Mouse (Mus musculus) left cerebral cortex, postnatal 10 days (tissue): ENCODE data around the gene Zfp202. TPM values are rescaled to one million over a fixed set of nuclear protein-coding genes. Genes with fewer than 3 reads are reported as not detected.

ENCODE experiments used
- DNase-seq, 2 experiments: peaks; one replicate each; pipeline ENCODE4 v3.0.0; 2021 to 2022; ENCODE audit warnings: low spot score in 2 of 2, mixed read lengths in 1 of 2; ENCODE audit errors: extremely low spot score in 1 of 2
- intact Hi-C: fragments of 180-260 bp; cut with DNase I; formaldehyde crosslinking; loops from one replicate; pipeline ENCODE4 v1.15.1; 2025
- total RNA-seq, 2 experiments: library from RNA; stranded (reverse); gene quantifications; 2 replicates each; pipeline ENCODE4 v1.2.3; 2021

The Zfp202 gene
- total RNA-seq, 2 experiments from 2014 or later = 4.0 to 4.9 TPM

DNA sequence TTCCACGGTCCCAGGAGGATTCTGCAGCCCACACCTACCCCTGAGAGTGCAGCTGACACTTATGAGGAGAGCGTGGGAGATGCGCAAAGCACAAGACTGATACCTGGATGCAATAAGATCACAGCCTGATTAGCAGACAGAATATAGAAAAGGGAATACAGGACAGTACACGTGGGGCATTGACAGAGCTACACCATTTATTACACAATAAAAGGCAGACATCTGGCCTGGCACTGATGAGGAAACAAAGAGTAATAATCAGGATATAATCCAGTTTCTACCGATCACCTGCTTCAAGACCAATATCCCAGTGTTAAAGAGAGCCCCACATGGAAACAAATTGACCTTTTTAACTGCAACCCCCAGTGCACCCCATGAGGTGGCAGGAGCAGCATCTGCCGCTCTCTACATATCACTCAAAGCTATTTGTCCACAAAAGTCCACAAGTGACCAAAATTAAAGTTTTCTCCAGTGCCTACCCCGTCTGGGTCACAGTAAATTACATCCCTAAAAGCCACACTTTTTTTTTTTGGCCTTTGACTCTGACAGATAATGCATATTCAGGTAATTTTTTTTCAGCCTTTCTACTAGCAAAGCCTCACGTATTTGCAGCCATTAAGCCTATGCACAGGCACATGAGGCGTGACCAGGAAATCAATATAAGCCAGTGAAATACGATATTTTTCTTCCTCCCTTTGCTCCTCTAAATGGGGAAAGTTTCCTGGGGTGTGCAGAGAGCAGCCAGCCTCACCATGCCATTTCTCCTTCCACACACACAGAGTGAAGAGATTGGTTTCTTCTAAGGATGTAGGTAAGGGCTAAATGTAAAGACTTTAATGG, 42.3 kb downstream of the Zfp202 start:
- no peak for DNase-seq
- intact Hi-C loops = no loop called here

DNA sequence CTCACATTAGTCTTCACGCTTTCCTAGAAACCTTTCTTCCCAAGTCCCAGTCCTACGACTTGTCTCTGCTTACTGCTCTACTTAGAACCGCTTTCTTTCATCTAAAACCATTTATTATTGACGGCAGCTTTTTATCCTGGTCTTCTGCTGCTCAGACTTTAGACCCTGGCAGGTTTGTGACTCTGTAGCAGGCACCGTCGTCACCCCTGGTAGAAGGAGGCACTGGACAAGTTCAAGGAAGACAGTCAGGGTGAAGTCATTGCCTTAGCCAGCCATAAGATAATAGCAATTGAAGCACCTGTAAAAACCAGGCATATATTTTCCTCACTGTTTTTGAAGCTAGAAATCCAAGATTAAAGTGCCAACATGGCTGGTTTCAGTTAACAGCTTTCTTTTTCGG, 43.1 kb downstream of the Zfp202 start:
- DNase-seq = no peak
- intact Hi-C loops = no loop called here

DNA sequence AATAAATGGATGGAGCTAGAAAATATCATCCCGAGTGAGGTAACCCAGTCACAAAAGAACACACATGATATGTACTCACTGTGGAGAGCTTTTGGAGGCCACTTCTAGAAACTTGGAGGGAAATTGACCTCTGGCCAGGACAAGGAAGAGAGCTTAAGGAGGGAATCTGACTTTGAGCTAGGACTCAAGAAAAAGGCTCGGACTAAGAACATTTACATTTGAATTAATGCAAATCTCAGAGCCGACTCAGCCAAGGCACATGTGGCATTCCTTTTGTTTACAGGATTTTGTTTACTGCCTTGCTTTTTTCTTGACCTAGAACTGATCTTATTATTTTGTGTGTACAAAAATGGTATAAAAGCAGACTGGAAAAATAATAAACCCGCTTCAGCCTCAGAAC, 47.6 kb downstream of the Zfp202 start:
- DNase-seq = no peak
- intact Hi-C loops = no loop called here

DNA sequence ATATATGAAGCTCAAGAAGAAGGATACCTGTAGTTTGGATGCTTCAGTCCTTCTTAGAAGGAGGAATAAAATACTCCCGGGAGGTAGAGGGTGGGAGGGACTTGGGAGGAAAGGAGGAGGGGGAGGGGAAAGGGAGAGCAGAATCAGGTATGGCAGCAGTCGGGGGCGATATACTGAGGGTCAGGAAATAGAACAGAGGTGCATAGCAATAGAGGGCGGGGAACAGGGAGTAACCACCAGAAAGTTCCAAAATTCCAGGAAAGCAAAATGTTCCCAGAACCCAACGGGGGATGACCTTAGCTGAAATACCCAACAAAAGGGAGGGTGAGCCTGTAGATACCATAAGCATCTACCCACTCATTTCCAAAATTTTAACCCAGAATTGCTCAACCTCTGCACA, 48.2 kb downstream of the Zfp202 start:
- intact Hi-C loops = no loop called here
- no peak for DNase-seq

DNA sequence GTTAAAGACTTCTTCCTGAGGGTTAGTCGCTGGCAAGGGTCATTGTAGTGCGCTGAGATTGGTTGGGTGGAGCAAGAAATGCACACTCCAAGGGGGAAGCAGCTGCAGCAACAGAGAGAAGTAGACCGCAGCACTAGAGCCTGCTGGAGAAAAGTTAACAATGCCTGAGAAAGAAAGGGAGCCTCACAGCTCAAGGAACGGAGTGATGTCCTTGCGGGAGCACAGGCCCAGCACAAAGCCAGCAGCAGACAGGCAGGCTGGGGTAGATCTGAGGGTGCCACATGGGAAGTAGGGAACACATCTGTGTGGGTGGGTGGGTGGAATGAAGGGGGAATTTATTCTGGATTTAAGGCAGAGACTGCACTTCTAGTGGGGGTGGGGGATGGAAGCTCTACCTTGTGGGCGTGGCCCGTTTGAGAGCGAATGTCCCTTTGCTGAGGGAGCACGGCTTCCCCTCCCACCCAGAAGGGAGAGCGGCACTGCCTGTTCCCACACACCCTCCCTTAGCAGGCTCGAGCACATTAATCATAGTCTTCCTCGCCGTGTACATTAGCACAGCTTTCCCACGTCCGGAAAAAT, 49.2 kb downstream of the Zfp202 start:
- intact Hi-C loops = no loop called here

DNA sequence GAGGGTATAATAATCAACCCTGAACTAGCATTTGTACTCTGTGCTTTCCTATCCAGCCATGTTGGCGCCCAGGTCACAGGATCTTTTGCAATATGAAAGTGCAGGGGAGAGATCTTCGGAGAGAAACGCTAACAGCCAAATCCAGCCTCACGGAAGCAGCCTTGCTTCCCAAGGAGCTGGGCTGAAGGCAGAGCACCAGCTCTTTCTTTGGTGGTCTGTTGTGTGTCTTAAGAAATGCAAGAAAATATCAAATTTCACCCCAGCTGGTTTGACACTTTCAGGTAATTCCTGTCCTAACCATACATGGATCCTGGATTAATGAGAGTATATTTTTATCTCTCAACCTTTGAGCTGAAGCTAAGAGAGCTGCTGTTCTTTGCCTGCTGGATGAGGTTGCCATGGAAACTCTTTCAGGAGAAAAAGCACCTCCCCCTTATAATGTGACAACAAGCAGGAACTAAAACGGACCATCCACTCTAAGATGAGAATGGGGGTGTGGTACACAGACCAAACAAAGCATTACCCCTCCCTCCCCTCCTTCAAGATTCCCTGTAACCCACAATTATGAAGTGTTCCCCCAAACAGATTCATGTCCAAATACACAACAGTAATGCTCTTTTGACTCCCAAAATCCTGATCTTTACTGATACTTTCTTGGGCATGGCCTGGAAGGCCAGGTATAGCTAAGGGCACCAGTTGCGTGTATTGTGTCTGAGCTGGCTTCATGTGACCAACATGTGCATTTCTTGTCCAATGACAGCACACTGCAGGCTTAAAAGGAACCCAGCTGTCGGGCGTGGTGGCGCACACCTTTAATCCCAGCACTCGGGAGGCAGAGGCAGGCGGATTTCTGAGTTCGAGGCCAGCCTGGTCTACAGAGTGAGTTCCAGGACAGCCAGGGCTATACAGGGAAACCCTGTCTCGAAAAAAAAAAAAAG, 50.1 kb downstream of the Zfp202 start:
- DNase-seq = peak; percentile 24 to 63
- intact Hi-C loops = no loop called here

More for the DNA sequence above, 49.2 kb downstream of the Zfp202 start:
- peak; percentile 37 to 72 for DNase-seq

DNA sequence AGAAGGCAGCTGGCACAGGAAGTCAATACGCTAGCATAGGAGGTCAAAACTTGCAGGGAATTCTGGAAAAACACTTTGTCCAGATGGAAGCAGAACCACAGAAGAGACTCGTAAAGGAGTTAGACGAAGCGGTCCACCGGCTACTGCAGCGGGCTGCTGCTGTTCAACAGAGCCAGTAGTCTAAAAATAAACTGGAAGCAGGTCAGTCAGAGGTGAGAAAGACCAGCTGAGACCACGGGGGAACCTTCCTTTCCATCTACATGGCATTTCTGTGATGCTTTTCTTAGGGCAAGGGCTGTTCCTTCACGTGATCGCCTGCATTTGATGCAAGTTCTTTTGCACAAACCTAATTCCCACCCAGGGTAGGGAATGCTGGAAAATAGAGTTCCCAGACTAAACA, 53.4 kb downstream of the Zfp202 start:
- intact Hi-C loops = no loop called here
- DNase-seq = no peak

DNA sequence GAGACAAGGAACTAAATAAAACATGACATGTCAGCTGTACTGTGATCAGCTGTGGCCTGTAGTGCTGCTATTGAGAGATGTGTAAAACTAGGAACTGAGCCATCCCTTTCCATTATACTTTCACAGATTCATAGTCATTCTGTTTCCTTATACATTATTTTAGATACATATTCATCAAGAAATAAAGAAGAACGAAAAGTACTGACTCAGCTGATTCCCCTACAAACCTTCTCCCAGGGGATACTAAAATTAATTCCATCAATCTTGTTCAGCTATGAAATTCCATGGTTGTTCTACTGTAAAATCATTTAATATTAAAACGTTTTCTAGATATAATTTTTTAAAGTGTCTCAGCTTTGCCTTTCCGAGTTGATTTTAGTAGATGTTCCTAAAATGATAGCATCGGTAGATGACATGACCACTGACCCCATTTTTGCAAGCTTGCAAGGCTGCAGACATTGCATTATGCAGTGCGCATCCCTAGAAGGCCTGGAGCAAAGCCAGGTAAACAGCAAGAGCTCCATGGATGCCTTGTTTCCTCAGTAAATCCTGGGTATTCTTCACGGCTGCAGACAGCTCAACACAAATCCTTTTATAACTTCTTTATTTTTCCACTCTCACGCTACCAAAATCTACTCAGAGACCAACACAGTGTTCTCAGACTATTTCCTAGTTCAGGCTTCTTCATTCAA, 54.0 kb downstream of the Zfp202 start:
- intact Hi-C loops = no loop called here
- no peak for DNase-seq

DNA sequence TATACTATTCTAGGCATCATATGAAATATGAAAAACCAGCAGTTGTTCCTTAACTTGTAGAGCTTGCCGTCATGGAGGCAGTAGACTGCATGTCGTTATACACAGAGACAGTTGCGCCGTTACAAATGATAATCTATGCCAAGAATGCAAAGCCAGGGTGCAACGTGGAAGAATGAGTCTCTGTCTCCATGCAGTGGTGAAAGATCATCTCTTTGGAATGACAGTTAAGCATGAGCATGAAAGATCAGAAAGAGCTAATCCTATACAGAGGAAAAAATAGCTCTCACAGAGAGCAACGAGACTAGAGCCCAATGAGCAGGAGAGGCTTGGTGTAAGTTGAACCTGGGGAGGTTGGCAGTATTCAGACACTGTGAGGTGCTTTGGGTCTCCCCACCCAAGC, 54.6 kb downstream of the Zfp202 start:
- no peak for DNase-seq
- intact Hi-C loops = no loop called here

DNA sequence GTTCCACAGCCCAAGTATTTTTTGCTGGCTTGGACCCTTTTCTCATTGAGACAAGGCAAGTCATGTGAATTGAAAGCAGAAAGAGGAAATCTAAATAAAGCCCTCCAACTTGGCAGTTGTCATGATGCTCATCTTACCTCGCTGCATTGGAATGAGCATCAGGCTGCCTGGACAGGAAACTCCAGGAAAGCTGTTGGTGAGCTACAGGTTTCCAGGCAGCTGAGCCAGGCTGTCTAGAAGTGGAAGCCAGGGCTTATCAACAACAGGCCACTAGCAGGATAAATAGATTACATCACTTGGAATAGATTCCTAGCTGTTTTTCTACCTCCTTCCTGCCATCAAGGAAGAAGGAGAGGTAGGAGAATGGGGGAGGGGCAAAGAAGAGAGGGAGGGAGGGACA, 57.0 kb downstream of the Zfp202 start:
- DNase-seq = no peak
- intact Hi-C loops = no loop called here

DNA sequence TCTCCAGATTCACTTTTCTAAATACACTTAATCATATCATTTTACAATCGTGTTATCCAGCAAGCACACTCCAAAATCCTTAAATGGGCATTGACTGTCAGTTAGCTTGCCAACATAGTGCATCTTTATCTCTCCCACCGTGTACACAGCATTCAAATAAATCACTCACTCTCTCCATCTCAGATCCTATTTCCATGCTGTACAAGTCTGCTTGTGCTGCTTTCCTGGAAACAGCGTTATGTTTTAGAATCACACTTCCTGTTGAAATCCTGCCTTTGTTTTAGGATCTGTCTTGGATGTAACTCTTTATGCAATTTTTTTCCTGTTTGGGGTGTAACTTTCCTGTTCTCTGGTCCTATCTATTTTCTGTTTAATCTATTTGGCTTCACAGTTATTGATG, 60.3 kb downstream of the Zfp202 start:
- intact Hi-C loops = no loop called here
- no peak for DNase-seq

Other genes starting within 250 kb of the Zfp202 start
- not detected for gene Olfr975, start 240.3 kb upstream of the Zfp202 start, total RNA-seq
- not detected for gene Olfr976, start 231.2 kb upstream of the Zfp202 start, total RNA-seq
- gene Olfr978, start 200.2 kb upstream of the Zfp202 start, total RNA-seq = not detected
- not detected for gene Olfr979, start 188.9 kb upstream of the Zfp202 start, total RNA-seq
- not detected for gene Olfr980, start 182.7 kb upstream of the Zfp202 start, total RNA-seq
- not detected for gene Olfr981, start 170.9 kb upstream of the Zfp202 start, total RNA-seq
- not detected for gene Olfr982, start 118.5 kb upstream of the Zfp202 start, total RNA-seq
- not detected for gene Olfr983, start 98.7 kb upstream of the Zfp202 start, total RNA-seq
- not detected for gene Olfr984, start 78.1 kb upstream of the Zfp202 start, total RNA-seq
- not detected for gene Olfr985, start 62.1 kb upstream of the Zfp202 start, total RNA-seq
- not detected for gene Tmem225, start 44.2 kb upstream of the Zfp202 start, total RNA-seq
- gene Olfr986, start 11.4 kb upstream of the Zfp202 start, total RNA-seq = not detected
- gene Scn3b, start 76.9 kb downstream of the Zfp202 start, total RNA-seq = 100 to 1,000 TPM; 152 to 153 TPM